Comparison of ENCODE assay signal across 9 mouse cellular contexts in genomic region chr17:12751218-12751617, GRCm38 (mm10). TPM values are rescaled to one million over a fixed set of nuclear protein-coding genes. Genes with fewer than 3 reads are reported as not detected.
DNase-seq lines count a peak whose midpoint lies in the region; ATAC-seq and TF ChIP-seq lines count a peak whose summit lies in the region.
"Had no signal": no experiment of that assay in that cellular context is flagged by ENCODE, and none has a peak within 500 bp of the region (broad histone marks: within the 10 kb centered on the region; RNA-seq: fewer than 3 reads in every experiment).

No protein-coding gene starts in this region.

- no peaks in the 10 kb centered on the region for H3K9me3 ChIP-seq in midbrain, postnatal 0 days (ENCODE audit: low read length)
- H3K9me3 ChIP-seq in midbrain, embryonic 16.5 days (replicated peaks; ENCODE audit: control insufficient read depth, low read length, poor library complexity, severe bottlenecking) = no peaks in the 10 kb centered on the region
- no peaks in the 10 kb centered on the region for H3K9me3 ChIP-seq in intestine, embryonic 14.5 days (ENCODE audit: control insufficient read depth, low read length)
- no peaks in the 10 kb centered on the region for H3K9me3 ChIP-seq in stomach, embryonic 16.5 days (replicated peaks; ENCODE audit: control insufficient read depth, low read length)
- H3K9me3 ChIP-seq: midbrain, embryonic 10.5 days had no signal

- WGBS in heart, adult 2 months = 34% methylated on average over 4 of the region's 4 CpGs
- 66% methylated on average over 4 of the region's 4 CpGs for WGBS in midbrain, postnatal 0 days
- 56% methylated on average over 4 of the region's 4 CpGs for WGBS in midbrain, embryonic 16.5 days
- WGBS in intestine, embryonic 14.5 days = 29% methylated on average over 4 of the region's 4 CpGs
- 26% methylated on average over 4 of the region's 4 CpGs for WGBS in stomach, embryonic 16.5 days

- no peak for TF ChIP-seq POLR2A in heart, adult 2 months (IDR thresholded peaks at IDR 0.05; ENCODE audit: insufficient read depth, low read depth, low read length)

- no peak overlapping the region; the same call in 1 of the 2 replicates for H3K9ac ChIP-seq in heart, adult 2 months (ENCODE audit: low read depth, low read length)
- H3K9ac ChIP-seq in midbrain, postnatal 0 days (replicated peaks; ENCODE audit: low read length, poor library complexity, severe bottlenecking) = no peak overlapping the region
- H3K9ac ChIP-seq in midbrain, embryonic 16.5 days (ENCODE audit: low read depth, low read length) = no peak overlapping the region
- no peak overlapping the region for H3K9ac ChIP-seq in intestine, embryonic 14.5 days (ENCODE audit: low read length)
- no peak overlapping the region for H3K9ac ChIP-seq in stomach, embryonic 16.5 days (ENCODE audit: low read length)

- H3K4me1 ChIP-seq in heart, adult 2 months (ENCODE audit: control insufficient read depth, insufficient read depth, low read length) = peaks cover 60% of the 10 kb centered on the region
- H3K4me1 ChIP-seq in midbrain, postnatal 0 days (ENCODE audit: insufficient read depth, low read length) = no peaks in the 10 kb centered on the region
- peaks cover 4% of the 10 kb centered on the region; the same call in 1 of the 2 replicates for H3K4me1 ChIP-seq in midbrain, embryonic 16.5 days (ENCODE audit: control insufficient read depth, insufficient read depth, low read length)
- H3K4me1 ChIP-seq in intestine, embryonic 14.5 days (replicated peaks; ENCODE audit: control insufficient read depth, insufficient read depth, low read length) = peaks cover 74% of the 10 kb centered on the region
- peaks cover 79% of the 10 kb centered on the region for H3K4me1 ChIP-seq in stomach, embryonic 16.5 days (ENCODE audit: control insufficient read depth, insufficient read depth, low read length)

- no peaks in the 10 kb centered on the region for H3K27me3 ChIP-seq in heart, adult 2 months (ENCODE audit: control insufficient read depth, insufficient read depth, low read length)
- H3K27me3 ChIP-seq in midbrain, postnatal 0 days (ENCODE audit: insufficient read depth, low read length) = no peaks in the 10 kb centered on the region
- H3K27me3 ChIP-seq in midbrain, embryonic 16.5 days (ENCODE audit: control insufficient read depth, insufficient read depth, low read depth, low read length) = no peaks in the 10 kb centered on the region
- H3K27me3 ChIP-seq in intestine, embryonic 14.5 days (replicated peaks; ENCODE audit: control insufficient read depth, insufficient read depth, low read length) = no peaks in the 10 kb centered on the region
- no peaks in the 10 kb centered on the region for H3K27me3 ChIP-seq in stomach, embryonic 16.5 days (ENCODE audit: control insufficient read depth, insufficient read depth, low read length)

- TF ChIP-seq CTCF in heart, adult 2 months (IDR thresholded peaks at IDR 0.05) = no peak
- TF ChIP-seq CTCF in midbrain, postnatal 0 days (IDR thresholded peaks at IDR 0.05) = no peak

- H3K4me3 ChIP-seq in heart, adult 2 months = no peak overlapping the region
- no peak overlapping the region for H3K4me3 ChIP-seq in midbrain, postnatal 0 days (ENCODE audit: low read depth, low read length)
- H3K4me3 ChIP-seq in midbrain, embryonic 16.5 days (ENCODE audit: low read depth, low read length) = no peak overlapping the region
- no peak overlapping the region for H3K4me3 ChIP-seq in intestine, embryonic 14.5 days (ENCODE audit: low read depth, low read length)
- H3K4me3 ChIP-seq in stomach, embryonic 16.5 days (replicated peaks; ENCODE audit: low read length) = no peak overlapping the region
- H3K4me3 ChIP-seq: midbrain, embryonic 10.5 days had no signal

- no peak overlapping the region for H3K4me2 ChIP-seq in midbrain, postnatal 0 days (ENCODE audit: low read depth, low read length, poor library complexity, severe bottlenecking)
- H3K4me2 ChIP-seq in midbrain, embryonic 16.5 days (ENCODE audit: low read length) = no peak overlapping the region
- peak overlapping the region; percentile 25; the same call in 1 of the 2 replicates for H3K4me2 ChIP-seq in intestine, embryonic 14.5 days (ENCODE audit: low read length)
- no peak overlapping the region; the same call in 1 of the 2 replicates for H3K4me2 ChIP-seq in stomach, embryonic 16.5 days (ENCODE audit: low read depth, low read length)

- H3K36me3 ChIP-seq in heart, adult 2 months (ENCODE audit: control insufficient read depth, insufficient read depth, low read length) = peaks cover 54% of the 10 kb centered on the region
- no peaks in the 10 kb centered on the region for H3K36me3 ChIP-seq in midbrain, postnatal 0 days (ENCODE audit: insufficient read depth, low read length)
- 0 out of 2 replicates have a peak, but pooled peaks cover 2% of the 10 kb centered on the region for H3K36me3 ChIP-seq in midbrain, embryonic 16.5 days (ENCODE audit: control insufficient read depth, insufficient read depth, low read length)
- H3K36me3 ChIP-seq in intestine, embryonic 14.5 days (ENCODE audit: control insufficient read depth, insufficient read depth, low read length) = peaks cover 34% of the 10 kb centered on the region
- no peaks in the 10 kb centered on the region for H3K36me3 ChIP-seq in stomach, embryonic 16.5 days (ENCODE audit: control insufficient read depth, insufficient read depth, low read length)

- intact Hi-C loops in heart, adult 2 months (cut with DNase I) = no loop called here

- peaks cover 9% of the 10 kb centered on the region for H3K79me2 ChIP-seq in heart, adult 2 months (replicated peaks; ENCODE audit: control insufficient read depth, insufficient read depth, low read length)

- no peak for TF ChIP-seq EP300 in heart, adult 2 months (IDR thresholded peaks at IDR 0.05; ENCODE audit: insufficient read depth, low read depth, low read length)

- H3K27ac ChIP-seq in heart, adult 2 months = peak overlapping the region; percentile 42
- no peak overlapping the region for H3K27ac ChIP-seq in midbrain, postnatal 0 days (ENCODE audit: low read depth, low read length)
- no peak overlapping the region for H3K27ac ChIP-seq in midbrain, embryonic 16.5 days (ENCODE audit: low read length)
- peak overlapping the region; percentile 73 for H3K27ac ChIP-seq in intestine, embryonic 14.5 days (ENCODE audit: low read depth)
- peak overlapping the region; percentile 69 for H3K27ac ChIP-seq in stomach, embryonic 16.5 days (ENCODE audit: low read length)
- H3K27ac ChIP-seq: midbrain, embryonic 10.5 days had no signal

- no peak for DNase-seq in heart, adult 2 months
- DNase-seq in heart, adult 11 months = no peak
- peak; percentile 38 for DNase-seq in midbrain, postnatal 0 days (ENCODE audit: low spot score)
- DNase-seq in intestine, embryonic 14.5 days (ENCODE audit: low spot score) = no peak
- no peak for DNase-seq in right cerebral cortex, adult 2 months (ENCODE audit: low spot score in 2 of 2)
- DNase-seq in left cerebral cortex, adult 11 months (ENCODE audit: low spot score) = no peak

- ATAC-seq in midbrain, postnatal 0 days (ENCODE audit: low FRiP score) = no peak
- ATAC-seq in midbrain, embryonic 16.5 days = no peak
- no peak for ATAC-seq in intestine, embryonic 14.5 days (replicated peaks; ENCODE audit: low FRiP score, low TSS enrichment, low read depth)
- ATAC-seq in stomach, embryonic 16.5 days (ENCODE audit: insufficient read depth, low FRiP score) = no peak

RNA-seq across cellular contexts. Expression of gene Igf2r, which starts 18.2 kb away (rescaled TPM):
- total RNA-seq in heart, adult 2 months (2021) = 100 to 1,000 TPM in 1 of 2 experiments, 10 to 100 TPM in 1; 98.9 to 116 TPM
- polyA plus RNA-seq in heart, adult 2 months (2012; rRNA removed) = 34.0 and 53.7 TPM in 2 replicates
- total RNA-seq in midbrain, postnatal 0 days (2014; rRNA removed) = 31.7 and 44.2 TPM in 2 replicates
- 5.0 and 5.4 TPM in 2 replicates for polyA plus RNA-seq in midbrain, postnatal 0 days (2015; fragmentation: Nextera tagmentation; extraction: Ambion mirVana)
- 9.6 and 10.9 TPM in 2 replicates for polyA plus RNA-seq in midbrain, embryonic 16.5 days (2015; fragmentation: Nextera tagmentation; extraction: Ambion mirVana)
- 52.3 and 52.8 TPM in 2 replicates for polyA plus RNA-seq in intestine, embryonic 14.5 days (2014; fragmentation: Nextera tagmentation; extraction: Ambion mirVana)
- polyA plus RNA-seq in stomach, embryonic 16.5 days (2015; fragmentation: Nextera tagmentation; extraction: Ambion mirVana) = 38.6 and 39.3 TPM in 2 replicates

Comparison
In these comparisons a context has a peak if more than half of its experiments do, and no peak if none do; other contexts are left out.
1. H3K27ac ChIP-seq: peak in heart, adult 2 months (single experiment), intestine, embryonic 14.5 days (single experiment) and stomach, embryonic 16.5 days (single experiment); none in midbrain, postnatal 0 days (single experiment) and midbrain, embryonic 16.5 days (single experiment).